Mouse (Mus musculus) embryonic facial prominence, embryonic 12.5 days (tissue): ENCODE data around the gene Oscp1. TPM values are rescaled to one million over a fixed set of nuclear protein-coding genes. Genes with fewer than 3 reads are reported as not detected.

ENCODE experiments used
- ATAC-seq: fragments of 200-750 bp; cut with Nextera tagmentation; 2 replicates; pipeline ENCODE4 v1.8.0; 2017; ENCODE audit not compliant: insufficient number of reproducible peaks, insufficient read depth, low FRiP score, low TSS enrichment
- H3K27ac ChIP-seq: fragments of 300-500 bp; sonication (generic); 2 replicates; pipeline ENCODE4 v1.5.1; 2016; ENCODE audit warnings: mild to moderate bottlenecking
- H3K27me3 ChIP-seq: fragments of 300-500 bp; sonication (generic); 2 replicates; pipeline ENCODE4 v1.6.1; 2016; ENCODE audit warnings: mild to moderate bottlenecking, moderate library complexity
- H3K36me3 ChIP-seq: fragments of 300-500 bp; sonication (generic); 2 replicates; pipeline ENCODE4 v1.6.1; 2016; ENCODE audit warnings: mild to moderate bottlenecking
- H3K4me1 ChIP-seq: fragments of 300-500 bp; sonication (generic); 2 replicates; pipeline ENCODE4 v1.6.1; 2016
- H3K4me2 ChIP-seq: fragments of 300-500 bp; sonication (generic); replicated peaks from 2 replicates; pipeline ENCODE4 v1.6.1; 2016; ENCODE audit warnings: mild to moderate bottlenecking, moderate library complexity
- H3K4me3 ChIP-seq: fragments of 300-500 bp; sonication (generic); 2 replicates; pipeline ENCODE4 v1.5.1; 2016; ENCODE audit warnings: mild to moderate bottlenecking
- H3K9ac ChIP-seq: fragments of 300-500 bp; sonication (generic); 2 replicates; pipeline ENCODE4 v1.6.1; 2016; ENCODE audit warnings: mild to moderate bottlenecking, moderate library complexity
- H3K9me3 ChIP-seq: fragments of 300-500 bp; sonication (generic); 2 replicates; pipeline ENCODE4 v1.6.1; 2016; ENCODE audit warnings: mild to moderate bottlenecking, moderate library complexity
- WGBS: fragments of 180-500 bp; shearing (Covaris S2); methylation state at CpG from one replicate; pipeline ENCODE4 v1.1.7; 2016; 5-methylcytosine and 5-hydroxymethylcytosine counted together
- polyA plus RNA-seq: library from polyadenylated mRNA; unstranded; fragments of >200 nt; fragmentation: Nextera tagmentation; extraction: Ambion mirVana; gene quantifications from 2 replicates; pipeline ENCODE4 v1.2.1, GENCODE M21; 2016

Gene Oscp1
- polyA plus RNA-seq, 1 experiment from 2014 or later: 21.7 TPM

- no peak; the same call in 1 of the 2 replicates for ATAC-seq
- H3K4me2 ChIP-seq: peak overlapping the region; percentile 82
- no peaks in the 10 kb centered on the region for H3K27me3 ChIP-seq
- peak overlapping the region; percentile 56; the same call in 1 of the 2 replicates for H3K27ac ChIP-seq
- 17% methylated on average over 19 of the region's 19 CpGs for WGBS
- no peaks in the 10 kb centered on the region for H3K9me3 ChIP-seq
- peaks cover 23% of the 10 kb centered on the region for H3K36me3 ChIP-seq
- H3K9ac ChIP-seq: peak overlapping the region; percentile 62
- H3K4me1 ChIP-seq: peaks cover 17% of the 10 kb centered on the region
- peak overlapping the region; percentile 61 for H3K4me3 ChIP-seq
Measured at GRCm38 (mm10) chr4:126057207-126058133, 895 bp upstream of the Oscp1 start.

- Histone ChIP-seq H3K9me3 (no peaks in the 10 kb centered on the region), H3K4me2 (peak overlapping the region; percentile 82), H3K27me3 (no peaks in the 10 kb centered on the region), H3K9ac (peak overlapping the region; percentile 62), H3K36me3 (peaks cover 22% of the 10 kb centered on the region), H3K27ac (no peak overlapping the region), H3K4me1 (peaks cover 17% of the 10 kb centered on the region), H3K4me3 (peak overlapping the region; percentile 61)
- WGBS: 40% methylated on average over 9 of the region's 9 CpGs
- no peak for ATAC-seq
Measured at GRCm38 (mm10) chr4:126058997-126059362, 615 bp downstream of the Oscp1 start.

DNA sequence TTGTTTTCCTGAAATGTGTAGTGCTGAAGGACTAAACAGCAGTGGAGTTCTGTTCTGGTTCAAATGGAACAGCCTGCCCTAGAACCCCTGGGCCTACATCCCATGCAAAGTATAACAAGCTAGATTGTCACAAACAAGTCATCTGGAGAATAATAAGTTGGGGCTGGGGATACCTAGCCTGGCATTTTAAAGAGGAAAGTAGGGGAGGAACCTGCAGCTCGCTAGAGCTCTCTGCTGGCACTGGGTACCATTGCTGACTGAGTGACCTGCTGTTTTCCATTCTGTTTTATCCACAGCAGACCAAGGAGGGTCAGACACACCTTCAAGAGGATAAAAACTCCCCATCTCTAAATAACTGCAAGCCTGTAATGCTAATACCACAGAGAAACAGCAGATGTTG, 4.5 kb downstream of the Oscp1 start:
- 23% methylated on average over 1 of the region's 1 CpGs for WGBS

DNA sequence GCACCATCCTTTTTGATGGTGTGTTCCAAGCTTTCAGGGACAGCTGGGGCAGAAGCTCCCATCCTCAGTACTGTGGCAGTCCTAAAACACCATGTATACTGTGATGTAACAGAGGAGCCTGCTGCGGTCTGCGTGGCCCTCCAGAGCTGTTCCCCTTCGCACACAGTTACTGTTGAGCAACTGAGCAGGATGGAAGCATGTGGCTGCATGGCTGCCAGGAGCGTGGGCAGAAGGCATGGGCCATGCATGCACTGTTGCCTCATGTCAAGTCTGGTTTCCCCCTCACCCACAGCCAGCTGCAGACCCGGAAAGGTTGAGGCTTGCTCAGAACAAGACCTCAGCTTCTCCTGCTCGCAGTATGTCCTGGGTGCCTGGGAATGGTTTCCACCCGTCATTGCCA, 6.9 kb downstream of the Oscp1 start:
- WGBS: 88% methylated on average over 7 of the region's 7 CpGs
- Histone ChIP-seq H3K4me3 (no peak overlapping the region), H3K9me3 (no peaks in the 10 kb centered on the region), H3K4me2 (no peak overlapping the region), H3K4me1 (no peaks in the 10 kb centered on the region), H3K9ac (no peak overlapping the region), H3K27ac (no peak overlapping the region), H3K27me3 (no peaks in the 10 kb centered on the region), H3K36me3 (no peaks in the 10 kb centered on the region)
- ATAC-seq: no peak

More for the DNA sequence above, 4.5 kb downstream of the Oscp1 start:
- no peaks in the 10 kb centered on the region for H3K9me3 ChIP-seq
- H3K4me3 ChIP-seq: no peak overlapping the region
- H3K27me3 ChIP-seq: no peaks in the 10 kb centered on the region
- ATAC-seq: no peak
- no peaks in the 10 kb centered on the region for H3K36me3 ChIP-seq
- no peak overlapping the region for H3K9ac ChIP-seq
- H3K27ac ChIP-seq: no peak overlapping the region
- H3K4me2 ChIP-seq: no peak overlapping the region
- H3K4me1 ChIP-seq: peaks cover 8% of the 10 kb centered on the region

GRCm38 (mm10) chr4:126067401-126068077, 9.2 kb downstream of the Oscp1 start:
- Histone ChIP-seq H3K9me3 (no peaks in the 10 kb centered on the region), H3K9ac (no peak overlapping the region), H3K27me3 (no peaks in the 10 kb centered on the region), H3K4me1 (no peaks in the 10 kb centered on the region), H3K4me3 (no peak overlapping the region), H3K4me2 (no peak overlapping the region), H3K36me3 (no peaks in the 10 kb centered on the region), H3K27ac (no peak overlapping the region)
- 76% methylated on average over 15 of the region's 15 CpGs for WGBS
- ATAC-seq: no peak

- no peak for ATAC-seq
- H3K4me3 ChIP-seq: no peak overlapping the region
Measured at GRCm38 (mm10) chr4:126068842-126069241, 10.5 kb downstream of the Oscp1 start.

DNA sequence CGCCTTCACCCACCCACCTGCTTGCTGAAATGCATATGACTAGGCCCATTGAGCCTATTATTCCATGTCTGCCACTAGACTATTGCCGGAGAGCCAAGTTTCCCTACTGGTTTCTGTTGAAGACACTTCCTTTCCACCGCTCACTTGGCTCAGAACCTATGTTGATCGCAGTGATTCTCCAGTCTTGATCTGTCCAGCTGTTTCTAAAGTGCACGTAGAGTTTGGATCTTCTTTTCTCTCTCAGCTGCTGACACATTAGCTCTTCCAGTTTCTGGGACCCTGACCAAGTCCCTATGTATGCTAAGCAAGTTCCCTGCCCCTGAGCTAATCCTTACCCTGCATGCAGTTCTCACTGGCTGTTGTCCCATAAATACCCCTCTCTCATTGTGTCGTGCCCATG, 19.5 kb downstream of the Oscp1 start:
- Histone ChIP-seq H3K27ac (no peak overlapping the region), H3K9me3 (no peaks in the 10 kb centered on the region), H3K4me1 (no peaks in the 10 kb centered on the region), H3K4me2 (no peak overlapping the region), H3K4me3 (no peak overlapping the region), H3K9ac (no peak overlapping the region), H3K36me3 (peaks cover under 1% of the 10 kb centered on the region; the same call in 1 of the 2 replicates), H3K27me3 (no peaks in the 10 kb centered on the region)
- ATAC-seq: no peak
- 86% methylated on average over 6 of the region's 6 CpGs for WGBS

More at GRCm38 (mm10) chr4:126068842-126069241, 10.5 kb downstream of the Oscp1 start:
- Histone ChIP-seq H3K27ac (no peak overlapping the region), H3K27me3 (no peaks in the 10 kb centered on the region), H3K4me1 (no peaks in the 10 kb centered on the region), H3K4me2 (no peak overlapping the region), H3K36me3 (no peaks in the 10 kb centered on the region), H3K9me3 (no peaks in the 10 kb centered on the region), H3K9ac (no peak overlapping the region)
- WGBS: 81% methylated on average over 6 of the region's 6 CpGs

DNA sequence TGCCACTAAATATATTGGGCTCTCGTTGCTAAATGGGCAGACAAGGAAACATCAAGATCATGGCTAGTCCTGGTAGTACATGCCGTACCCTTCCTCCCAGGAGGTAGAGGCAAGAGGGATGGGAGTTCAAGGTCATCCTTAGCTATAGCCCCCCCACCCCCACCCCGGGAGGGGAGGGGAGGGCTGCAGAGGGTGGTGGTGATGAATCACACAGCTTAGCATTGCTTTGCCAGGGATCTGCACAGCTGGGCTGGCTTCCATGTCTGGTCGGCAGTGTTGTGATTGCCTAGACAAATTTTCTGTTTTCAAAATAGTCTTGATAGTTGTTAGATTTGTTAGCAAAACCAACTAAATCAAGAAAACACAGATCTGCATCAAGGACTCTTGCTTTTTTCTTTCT, 20.9 kb downstream of the Oscp1 start:
- WGBS: 81% methylated on average over 4 of the region's 4 CpGs
- no peak overlapping the region for H3K9ac ChIP-seq

DNA sequence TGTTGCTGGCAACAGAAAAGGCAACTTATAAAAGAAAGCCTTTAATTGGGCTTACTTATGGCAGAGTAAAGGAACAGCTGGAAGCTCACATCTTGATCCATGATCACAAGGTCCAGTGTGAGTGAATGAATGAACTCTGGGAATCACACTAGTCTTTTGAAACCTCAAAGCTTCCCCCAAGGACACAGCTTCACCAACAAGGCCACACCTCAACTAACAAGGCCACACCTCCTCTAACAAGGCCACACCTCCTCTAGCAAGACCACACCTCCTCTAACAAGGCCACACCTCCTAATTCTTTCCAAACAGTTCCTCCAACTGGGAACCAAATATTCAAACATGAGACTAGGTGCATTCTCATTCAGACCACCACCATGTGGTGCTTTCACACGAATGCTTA, 23.2 kb downstream of the Oscp1 start:
- ATAC-seq: no peak
- H3K9me3 ChIP-seq: no peaks in the 10 kb centered on the region
- 0 out of 2 replicates have a peak, but pooled peaks cover 4% of the 10 kb centered on the region for H3K4me1 ChIP-seq
- no peak overlapping the region for H3K27ac ChIP-seq
- WGBS: 88% methylated on average over 1 of the region's 1 CpGs
- H3K9ac ChIP-seq: no peak overlapping the region
- H3K4me3 ChIP-seq: no peak overlapping the region
- no peaks in the 10 kb centered on the region for H3K27me3 ChIP-seq
- H3K4me2 ChIP-seq: no peak overlapping the region
- H3K36me3 ChIP-seq: peaks cover 7% of the 10 kb centered on the region; the same call in 1 of the 2 replicates

More for the DNA sequence above, 20.9 kb downstream of the Oscp1 start:
- H3K9me3 ChIP-seq: no peaks in the 10 kb centered on the region
- no peak overlapping the region for H3K4me3 ChIP-seq
- H3K27me3 ChIP-seq: no peaks in the 10 kb centered on the region
- peaks cover 7% of the 10 kb centered on the region; the same call in 1 of the 2 replicates for H3K36me3 ChIP-seq
- no peak overlapping the region for H3K4me2 ChIP-seq
- no peak overlapping the region for H3K27ac ChIP-seq
- ATAC-seq: no peak
- H3K4me1 ChIP-seq: no peaks in the 10 kb centered on the region

DNA sequence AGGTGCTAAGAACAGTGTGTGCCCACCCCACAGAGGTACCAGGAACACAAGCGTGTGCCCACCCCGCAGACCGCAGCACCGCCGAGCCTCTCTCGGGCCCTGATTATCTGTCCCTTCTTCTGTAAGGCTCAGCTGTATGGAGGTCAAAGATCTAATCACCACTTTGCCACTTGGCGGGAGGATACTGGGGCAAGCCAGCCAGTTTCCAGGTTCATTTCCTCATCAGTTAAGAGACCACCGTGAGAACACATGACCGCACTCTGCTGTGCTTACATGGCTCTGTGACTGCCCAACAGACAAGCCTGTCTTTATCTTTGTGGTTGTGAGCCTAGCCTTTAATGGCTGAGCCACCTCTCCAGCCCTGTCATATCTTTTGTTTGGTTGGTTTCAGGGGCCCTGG, 24.7 kb downstream of the Oscp1 start:
- no peaks in the 10 kb centered on the region for H3K9me3 ChIP-seq
- no peak overlapping the region for H3K4me3 ChIP-seq
- WGBS: 91% methylated on average over 9 of the region's 9 CpGs
- no peak overlapping the region for H3K4me2 ChIP-seq
- H3K27ac ChIP-seq: no peak overlapping the region
- H3K27me3 ChIP-seq: no peaks in the 10 kb centered on the region
- H3K4me1 ChIP-seq: 0 out of 2 replicates have a peak, but pooled peaks cover 4% of the 10 kb centered on the region
- no peak overlapping the region for H3K9ac ChIP-seq
- peaks cover 7% of the 10 kb centered on the region; the same call in 1 of the 2 replicates for H3K36me3 ChIP-seq
- no peak for ATAC-seq

DNA sequence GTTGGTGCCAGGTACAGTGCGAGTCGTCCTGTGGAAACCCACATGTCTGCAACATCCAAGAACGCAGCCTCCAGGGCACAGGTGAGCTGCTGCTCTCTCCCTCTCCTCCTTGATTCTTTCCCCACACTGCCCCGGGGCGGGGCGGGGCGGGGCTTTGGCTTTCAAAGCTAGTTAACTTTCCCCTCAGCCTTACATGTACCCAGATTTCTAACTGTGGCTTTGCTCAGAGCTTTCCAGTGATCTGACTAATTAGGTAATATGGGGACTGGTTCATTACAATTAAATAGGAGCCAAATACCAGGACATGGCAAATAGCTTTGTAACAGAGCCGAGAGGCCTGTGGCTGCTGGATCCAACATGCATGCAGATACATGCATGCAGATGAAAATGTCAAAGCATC, 26.0 kb downstream of the Oscp1 start:
- 0 out of 2 replicates have a peak, but pooled peaks cover 4% of the 10 kb centered on the region for H3K4me1 ChIP-seq
- H3K4me3 ChIP-seq: no peak overlapping the region
- no peaks in the 10 kb centered on the region for H3K27me3 ChIP-seq
- ATAC-seq: no peak
- H3K27ac ChIP-seq: no peak overlapping the region
- no peak overlapping the region for H3K9ac ChIP-seq
- 67% methylated on average over 8 of the region's 8 CpGs for WGBS
- peaks cover 7% of the 10 kb centered on the region; the same call in 1 of the 2 replicates for H3K36me3 ChIP-seq
- H3K4me2 ChIP-seq: no peak overlapping the region
- no peaks in the 10 kb centered on the region for H3K9me3 ChIP-seq
